Mouse (Mus musculus): ENCODE data around the gene Cdh13.

DNA sequence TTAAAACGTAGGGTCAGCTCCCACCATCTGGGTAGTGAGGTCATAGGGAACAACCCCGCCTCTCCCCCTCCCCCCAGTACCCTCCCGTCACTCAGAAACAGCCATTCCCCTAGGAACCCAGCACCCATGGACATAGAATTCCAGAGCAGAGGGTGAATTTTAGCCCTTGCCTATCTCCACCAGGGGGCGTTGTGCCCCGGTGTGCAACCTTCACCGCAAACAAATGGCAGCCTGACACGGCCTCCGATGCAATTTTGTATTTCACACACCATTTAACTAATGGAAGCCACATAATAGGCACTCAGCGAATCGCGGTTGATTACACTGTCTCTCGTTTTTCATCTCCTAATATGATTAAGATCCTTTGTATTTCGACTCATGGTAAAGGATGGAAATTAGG, 461.5 kb downstream of the Cdh13 start:
- TF ChIP-seq CTCF (IDR thresholded peaks at IDR 0.05; ENCODE audit: control insufficient read depth, insufficient read depth, insufficient read length) (no peak), MAX (IDR thresholded peaks at IDR 0.05) (no peak), USF1 (IDR thresholded peaks at IDR 0.05; ENCODE audit: low read depth) (no peak), CEBPB (IDR thresholded peaks at IDR 0.05; ENCODE audit: low read depth) (no peak), MYOG (IDR thresholded peaks at IDR 0.05; ENCODE audit: control insufficient read depth, extremely low read depth, insufficient read length) (no peak)
